Mouse (Mus musculus): ENCODE measurements around the gene Nek7. TPM values are rescaled to one million over a fixed set of nuclear protein-coding genes. Genes with fewer than 3 reads are reported as not detected.

Nek7 gene
- total and polyA plus RNA-seq, 3 experiments: 4.7 to 9.1 TPM; not detected in 1

- Histone ChIP-seq H3K27me3 (ENCODE audit: control insufficient read depth in 1 of 2, insufficient read depth in 2 of 2, low read length in 2 of 2) (no peaks in the 10 kb centered on the region), H3K36me3 (ENCODE audit: control insufficient read depth in 1 of 2, insufficient read depth in 2 of 2, low read length in 2 of 2) (no peaks in the 10 kb centered on the region; a peak in 1 of 4 replicates), H3K79me2 (ENCODE audit: control insufficient read depth, insufficient read depth, low read length, poor library complexity) (no peaks in the 10 kb centered on the region), H3K9ac (ENCODE audit: control insufficient read depth, low read depth, low read length, poor library complexity, severe bottlenecking) (no peak overlapping the region), H3K9me3 (replicated peaks; ENCODE audit: insufficient read depth, low read length) (no peaks in the 10 kb centered on the region), H3K27ac (ENCODE audit: control insufficient read depth, low read depth, low read length) (no peak overlapping the region), H3K4me3 (ENCODE audit: control insufficient read depth in 1 of 2, insufficient read depth in 1 of 2, low read depth in 2 of 2, low read length in 2 of 2) (no peak overlapping the region), H3K4me1 (ENCODE audit: control insufficient read depth in 1 of 2, insufficient read depth in 2 of 2, low read length in 2 of 2) (no peaks in the 10 kb centered on the region)
- no peak for DNase-seq (ENCODE audit: low read depth, low spot score)
- TF ChIP-seq CHD2 (IDR thresholded peaks at IDR 0.05; ENCODE audit: low read length): no peak
- no peak for TF ChIP-seq MYB (IDR thresholded peaks at IDR 0.05; ENCODE audit: low read depth, low read length)
- TF ChIP-seq POLR2AphosphoS2 (IDR thresholded peaks at IDR 0.05; ENCODE audit: low read length): no peak
- no peak for TF ChIP-seq KAT2A (conservative IDR thresholded peaks at IDR 0.05; ENCODE audit: low read depth, low read length)
- TF ChIP-seq POLR2AphosphoS5 (IDR thresholded peaks at IDR 0.05; ENCODE audit: borderline replicate concordance, low read depth, low read length): no peak
- no peak for TF ChIP-seq ZKSCAN1 (IDR thresholded peaks at IDR 0.05; ENCODE audit: low read depth, low read length)
- TF ChIP-seq GABPA (IDR thresholded peaks at IDR 0.05; ENCODE audit: low read depth, low read length): no peak
- TF ChIP-seq TBP (IDR thresholded peaks at IDR 0.05; ENCODE audit: low read depth, low read length): no peak
- no peak for TF ChIP-seq SIN3A (IDR thresholded peaks at IDR 0.05; ENCODE audit: low read length)
- no peak for TF ChIP-seq SMC3 (IDR thresholded peaks at IDR 0.05; ENCODE audit: low read depth, low read length)
- TF ChIP-seq UBTF (IDR thresholded peaks at IDR 0.05; ENCODE audit: borderline replicate concordance, insufficient read depth, low read depth, low read length): no peak
- no peak for TF ChIP-seq TCF12 (IDR thresholded peaks at IDR 0.05; ENCODE audit: low read depth, low read length)
- TF ChIP-seq CTCF (IDR thresholded peaks at IDR 0.05 in 2 of 3, conservative IDR thresholded peaks at IDR 0.05 in 1 of 3; ENCODE audit: control insufficient read depth in 1 of 3, insufficient read depth in 1 of 3, low read depth in 2 of 3, low read length in 3 of 3, poor library complexity in 1 of 3, severe bottlenecking in 1 of 3): no peak
- no peak for TF ChIP-seq USF2 (IDR thresholded peaks at IDR 0.05; ENCODE audit: borderline replicate concordance in 1 of 2, insufficient read depth in 1 of 2, low read depth in 1 of 2, low read length in 2 of 2)
Measured at GRCm38 (mm10) chr1:138535758-138536574, 84.0 kb downstream of the Nek7 start.

- H3K4me1 ChIP-seq (ENCODE audit: control insufficient read depth in 1 of 2, insufficient read depth in 2 of 2, low read length in 2 of 2): no peaks in the 10 kb centered on the region
- H3K9me3 ChIP-seq (replicated peaks; ENCODE audit: insufficient read depth, low read length): no peaks in the 10 kb centered on the region
- no peaks in the 10 kb centered on the region; a peak in 1 of 4 replicates for H3K36me3 ChIP-seq (ENCODE audit: control insufficient read depth in 1 of 2, insufficient read depth in 2 of 2, low read length in 2 of 2)
- TF ChIP-seq POLR2A (IDR thresholded peaks at IDR 0.05; ENCODE audit: control insufficient read depth in 1 of 2, insufficient read depth in 1 of 2, low read depth in 1 of 2, low read length in 2 of 2, poor library complexity in 1 of 2) (no peak), SIN3A (IDR thresholded peaks at IDR 0.05; ENCODE audit: low read length) (no peak), MYC (IDR thresholded peaks at IDR 0.05; ENCODE audit: low read depth, low read length) (no peak), RCOR1 (IDR thresholded peaks at IDR 0.05; ENCODE audit: low read depth, low read length) (no peak), GABPA (IDR thresholded peaks at IDR 0.05; ENCODE audit: low read depth, low read length) (no peak), MYB (IDR thresholded peaks at IDR 0.05; ENCODE audit: low read depth, low read length) (no peak), CHD1 (IDR thresholded peaks at IDR 0.05; ENCODE audit: low read depth, low read length) (no peak), TAL1 (IDR thresholded peaks at IDR 0.05; ENCODE audit: low read length) (no peak), POLR2AphosphoS2 (IDR thresholded peaks at IDR 0.05; ENCODE audit: low read length) (no peak), KAT2A (conservative IDR thresholded peaks at IDR 0.05; ENCODE audit: low read depth, low read length) (no peak), CTCF (IDR thresholded peaks at IDR 0.05 in 2 of 3, conservative IDR thresholded peaks at IDR 0.05 in 1 of 3; ENCODE audit: control insufficient read depth in 1 of 3, insufficient read depth in 1 of 3, low read depth in 2 of 3, low read length in 3 of 3, poor library complexity in 1 of 3, severe bottlenecking in 1 of 3) (no peak)
- H3K79me2 ChIP-seq (ENCODE audit: control insufficient read depth, insufficient read depth, low read length, poor library complexity): no peaks in the 10 kb centered on the region
- no peak for DNase-seq (ENCODE audit: low read depth, low spot score)
- H3K27ac ChIP-seq (ENCODE audit: control insufficient read depth, low read depth, low read length): no peak overlapping the region
- no peaks in the 10 kb centered on the region for H3K27me3 ChIP-seq (ENCODE audit: control insufficient read depth in 1 of 2, insufficient read depth in 2 of 2, low read length in 2 of 2)
- H3K9ac ChIP-seq (ENCODE audit: control insufficient read depth, low read depth, low read length, poor library complexity, severe bottlenecking): no peak overlapping the region
- no peak overlapping the region for H3K4me3 ChIP-seq (ENCODE audit: control insufficient read depth in 1 of 2, insufficient read depth in 1 of 2, low read depth in 2 of 2, low read length in 2 of 2)
Measured at GRCm38 (mm10) chr1:138530604-138531003, 89.3 kb downstream of the Nek7 start.
